17 mouse cellular contexts compared by ENCODE assay signal in genomic region chr5:131711474-131712129, GRCm38 (mm10).
DNase-seq lines count a peak whose midpoint lies in the region; ATAC-seq and TF ChIP-seq lines count a peak whose summit lies in the region.
"Had no signal": no experiment of that assay in that cellular context is flagged by ENCODE, and none has a peak within 500 bp of the region (broad histone marks: within the 10 kb centered on the region; RNA-seq: fewer than 3 reads in every experiment).

No protein-coding gene starts in this region.

- TF ChIP-seq CTCF in midbrain, postnatal 0 days (IDR thresholded peaks at IDR 0.05) = no peak

- H3K4me1 ChIP-seq in kidney, embryonic 14.5 days (ENCODE audit: control insufficient read depth, insufficient read depth, low read length) = peaks cover 11% of the 10 kb centered on the region; the same call in 1 of the 2 replicates
- H3K4me1 ChIP-seq in embryonic facial prominence, embryonic 14.5 days (ENCODE audit: control insufficient read depth, insufficient read depth, low read length) = peaks cover 5% of the 10 kb centered on the region; the same call in 1 of the 2 replicates
- H3K4me1 ChIP-seq in limb, embryonic 15.5 days = peaks cover 22% of the 10 kb centered on the region
- H3K4me1 ChIP-seq in midbrain, postnatal 0 days (ENCODE audit: insufficient read depth, low read length) = no peaks in the 10 kb centered on the region
- H3K4me1 ChIP-seq: liver, embryonic 15.5 days; stomach, embryonic 15.5 days had no signal

- H3K36me3 ChIP-seq in kidney, embryonic 14.5 days (ENCODE audit: control insufficient read depth, insufficient read depth, low read length) = no peaks in the 10 kb centered on the region
- H3K36me3 ChIP-seq in embryonic facial prominence, embryonic 14.5 days (ENCODE audit: control insufficient read depth, insufficient read depth, low read length) = peaks cover 11% of the 10 kb centered on the region
- H3K36me3 ChIP-seq in limb, embryonic 15.5 days = peaks cover 4% of the 10 kb centered on the region; the same call in 1 of the 2 replicates
- no peaks in the 10 kb centered on the region for H3K36me3 ChIP-seq in midbrain, postnatal 0 days (ENCODE audit: insufficient read depth, low read length)
- H3K36me3 ChIP-seq: liver, embryonic 15.5 days; stomach, embryonic 15.5 days had no signal

- 27% methylated on average over 5 of the region's 5 CpGs for WGBS in kidney, embryonic 14.5 days
- 55% methylated on average over 5 of the region's 5 CpGs for WGBS in embryonic facial prominence, embryonic 14.5 days
- 29% methylated on average over 5 of the region's 5 CpGs for WGBS in limb, embryonic 15.5 days
- 67% methylated on average over 5 of the region's 5 CpGs for WGBS in midbrain, postnatal 0 days

- H3K9me3 ChIP-seq in kidney, embryonic 14.5 days (ENCODE audit: control insufficient read depth, low read length) = peaks cover 4% of the 10 kb centered on the region; the same call in 1 of the 2 replicates
- H3K9me3 ChIP-seq in embryonic facial prominence, embryonic 14.5 days (ENCODE audit: control insufficient read depth, low read length) = peaks cover 3% of the 10 kb centered on the region; the same call in 1 of the 2 replicates
- H3K9me3 ChIP-seq in limb, embryonic 15.5 days = no peaks in the 10 kb centered on the region
- H3K9me3 ChIP-seq in midbrain, postnatal 0 days (ENCODE audit: low read length) = no peaks in the 10 kb centered on the region
- H3K9me3 ChIP-seq: liver, embryonic 15.5 days; stomach, embryonic 15.5 days had no signal

- peak; percentile 66; the same call in 1 of the 2 replicates for ATAC-seq in kidney, embryonic 14.5 days (ENCODE audit: low FRiP score, low TSS enrichment)
- ATAC-seq in embryonic facial prominence, embryonic 14.5 days (ENCODE audit: low read depth) = no peak
- ATAC-seq in limb, embryonic 15.5 days (ENCODE audit: insufficient number of reproducible peaks, low FRiP score, low TSS enrichment, low read depth) = no peak
- no peak for ATAC-seq in midbrain, postnatal 0 days (ENCODE audit: low FRiP score)
- ATAC-seq: forebrain, embryonic 13.5 days; hindbrain, postnatal 0 days had no signal

- no peak overlapping the region for H3K4me2 ChIP-seq in kidney, embryonic 14.5 days (replicated peaks; ENCODE audit: low read depth, low read length)
- no peak overlapping the region for H3K4me2 ChIP-seq in embryonic facial prominence, embryonic 14.5 days (ENCODE audit: low read depth, low read length)
- no peak overlapping the region for H3K4me2 ChIP-seq in limb, embryonic 15.5 days
- H3K4me2 ChIP-seq in midbrain, postnatal 0 days (ENCODE audit: low read depth, low read length, poor library complexity, severe bottlenecking) = no peak overlapping the region
- H3K4me2 ChIP-seq: forebrain, embryonic 13.5 days; heart, embryonic 11.5 days; liver, embryonic 15.5 days; stomach, embryonic 15.5 days had no signal

- no peak overlapping the region for H3K27ac ChIP-seq in kidney, embryonic 14.5 days (ENCODE audit: low read depth, low read length)
- peak overlapping the region; percentile 62; the same call in 1 of the 2 replicates for H3K27ac ChIP-seq in embryonic facial prominence, embryonic 14.5 days (replicated peaks; ENCODE audit: low read depth, low read length)
- H3K27ac ChIP-seq in limb, embryonic 15.5 days = peak overlapping the region; percentile 38
- H3K27ac ChIP-seq in midbrain, postnatal 0 days (ENCODE audit: low read depth, low read length) = no peak overlapping the region
- H3K27ac ChIP-seq: forebrain, embryonic 13.5 days; hindbrain, postnatal 0 days; liver, embryonic 15.5 days; midbrain, embryonic 10.5 days; stomach, embryonic 15.5 days had no signal

- H3K27me3 ChIP-seq in kidney, embryonic 14.5 days (ENCODE audit: control insufficient read depth, insufficient read depth, low read length) = no peaks in the 10 kb centered on the region
- no peaks in the 10 kb centered on the region for H3K27me3 ChIP-seq in embryonic facial prominence, embryonic 14.5 days (replicated peaks; ENCODE audit: control insufficient read depth, insufficient read depth, low read length)
- no peaks in the 10 kb centered on the region for H3K27me3 ChIP-seq in limb, embryonic 15.5 days
- H3K27me3 ChIP-seq in midbrain, postnatal 0 days (ENCODE audit: insufficient read depth, low read length) = no peaks in the 10 kb centered on the region
- H3K27me3 ChIP-seq: forebrain, embryonic 13.5 days; liver, embryonic 15.5 days; stomach, embryonic 15.5 days had no signal

- DNase-seq in adrenal gland, adult (ENCODE audit: inconsistent age in 2 of 2, low spot score in 1 of 2) = peak; percentile 38 to 68
- no peak for DNase-seq in adrenal gland, adult 18-20 months (ENCODE audit: low spot score in 2 of 2)
- DNase-seq in kidney, adult 11 months = no peak
- DNase-seq in embryonic facial prominence, embryonic 14.5 days (ENCODE audit: low spot score) = no peak
- DNase-seq in frontal cortex, postnatal 14 days (ENCODE audit: low spot score in 2 of 2) = no peak
- no peak for DNase-seq in midbrain, postnatal 0 days (ENCODE audit: low spot score)
- DNase-seq: cerebellum, adult 9-11 months; gastrocnemius, postnatal 25 days had no signal

- H3K4me3 ChIP-seq in kidney, embryonic 14.5 days (ENCODE audit: low read length) = no peak overlapping the region
- no peak overlapping the region for H3K4me3 ChIP-seq in embryonic facial prominence, embryonic 14.5 days (ENCODE audit: low read depth, low read length)
- H3K4me3 ChIP-seq in limb, embryonic 15.5 days = no peak overlapping the region
- H3K4me3 ChIP-seq in midbrain, postnatal 0 days (ENCODE audit: low read depth, low read length) = no peak overlapping the region
- H3K4me3 ChIP-seq: forebrain, embryonic 13.5 days; liver, embryonic 15.5 days; midbrain, embryonic 10.5 days; myocyte; stomach, embryonic 15.5 days had no signal

- H3K9ac ChIP-seq in kidney, embryonic 14.5 days (ENCODE audit: low read depth, low read length) = no peak overlapping the region
- no peak overlapping the region for H3K9ac ChIP-seq in embryonic facial prominence, embryonic 14.5 days (ENCODE audit: low read depth, low read length)
- no peak overlapping the region for H3K9ac ChIP-seq in limb, embryonic 15.5 days
- no peak overlapping the region for H3K9ac ChIP-seq in midbrain, postnatal 0 days (replicated peaks; ENCODE audit: low read length, poor library complexity, severe bottlenecking)
- H3K9ac ChIP-seq: forebrain, embryonic 13.5 days; liver, embryonic 15.5 days; stomach, embryonic 15.5 days had no signal

Comparison
In these comparisons a context has a peak if more than half of its experiments do, and no peak if none do; other contexts are left out.
1. DNase-seq: peak in adrenal gland, adult (2 of 2); none in adrenal gland, adult 18-20 months (0 of 2), kidney, adult 11 months (single experiment), embryonic facial prominence, embryonic 14.5 days (single experiment), frontal cortex, postnatal 14 days (0 of 2) and midbrain, postnatal 0 days (single experiment).
2. H3K27ac ChIP-seq: peak in embryonic facial prominence, embryonic 14.5 days (single experiment) and limb, embryonic 15.5 days (single experiment); none in kidney, embryonic 14.5 days (single experiment) and midbrain, postnatal 0 days (single experiment).